Mouse (Mus musculus): ENCODE measurements around the gene Pbp2. TPM values are rescaled to one million over a fixed set of nuclear protein-coding genes. Genes with fewer than 3 reads are reported as not detected.

Gene Pbp2
- total RNA-seq (2012; rRNA removed) = 0.31 TPM in 1 of 2 replicates, not detected in the other

DNA sequence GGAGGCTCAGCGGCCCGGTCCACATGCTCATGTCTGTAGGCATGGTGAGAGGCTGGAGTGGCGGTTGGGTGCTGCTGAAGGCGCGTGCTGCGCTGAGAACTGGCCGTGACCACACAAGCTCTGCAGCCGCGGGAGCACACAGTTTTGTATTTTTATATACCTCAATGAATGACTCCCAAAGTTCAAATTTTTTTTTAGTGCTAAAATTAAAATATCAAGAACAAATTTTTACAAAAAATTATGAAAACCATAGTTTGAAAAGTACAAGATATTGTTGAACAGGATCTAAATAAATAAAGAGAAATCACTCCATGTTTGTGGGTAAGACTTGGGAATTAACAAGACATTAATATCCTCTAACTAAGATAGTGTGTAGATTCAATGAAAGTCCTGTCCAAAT, at the start of gene Pbp2:
Gene Pbp2, minus strand, starts transcription at position 101 of the 400 bp plus-strand sequence.
- TF ChIP-seq ZNF384 (IDR thresholded peaks at IDR 0.05; ENCODE audit: low read depth, low read length) (no peak), HCFC1 (IDR thresholded peaks at IDR 0.05; ENCODE audit: borderline replicate concordance, insufficient read depth, low read length) (no peak), CHD2 (IDR thresholded peaks at IDR 0.05; ENCODE audit: low read depth, low read length) (no peak)
- DNase-seq (ENCODE audit: low read depth, low spot score) = no peak
- Histone ChIP-seq H3K4me3 (ENCODE audit: insufficient read depth in 1 of 2, low read depth in 1 of 2, low read length in 2 of 2, poor library complexity in 1 of 2, severe bottlenecking in 1 of 2) (peak within 1 kb of the TSS; percentile 8 to 26; a peak in 2 of 4 replicates), H3K9ac (ENCODE audit: insufficient read depth, low read depth, low read length, poor library complexity, severe bottlenecking) (0 out of 2 replicates have a peak within 1 kb of the TSS, but pooled peaks have one; percentile 2), H3K9me3 (ENCODE audit: control insufficient read depth, insufficient read depth, low read depth, low read length) (no peaks in the 10 kb centered on the region), H3K27ac (ENCODE audit: insufficient read depth, low read depth, low read length, poor library complexity, severe bottlenecking) (no peak within 1 kb of the TSS), H3K4me1 (ENCODE audit: control insufficient read depth in 2 of 2, insufficient read depth in 2 of 2, low read length in 2 of 2, poor library complexity in 1 of 2) (peaks cover 0 to 2% of the 10 kb centered on the region in 2 experiments; a peak in 2 of 4 replicates), H3K36me3 (ENCODE audit: control insufficient read depth, insufficient read depth, low read length, poor library complexity, severe bottlenecking) (no peaks in the 10 kb centered on the region)
- in situ Hi-C loops (cut with MboI; ENCODE audit: low sequenced_read_pairs in 2 of 2, unreplicated experiment in 2 of 2) = no loop called here

DNA sequence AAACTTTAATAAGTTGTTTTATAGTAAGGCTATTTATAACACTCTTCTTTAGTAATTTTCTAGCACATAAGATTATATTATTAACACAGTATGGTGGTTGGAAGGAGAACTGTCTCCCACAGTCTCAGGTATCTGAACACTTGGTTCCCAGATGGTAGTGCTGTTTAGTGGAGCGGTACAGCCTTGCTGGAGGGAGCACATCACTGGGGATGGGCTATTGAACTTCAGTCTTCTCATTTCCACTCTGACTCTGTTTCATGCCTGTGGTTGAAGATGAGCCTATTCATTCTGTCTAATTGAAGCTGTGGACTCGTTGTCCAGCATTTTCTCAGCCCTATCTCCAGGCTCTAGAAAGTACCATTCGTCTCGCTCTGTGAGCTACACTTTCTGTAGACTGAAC, 44.7 kb upstream of the Pbp2 start:
- H3K27ac ChIP-seq (ENCODE audit: insufficient read depth, low read depth, low read length, poor library complexity, severe bottlenecking) = no peak overlapping the region
- H3K36me3 ChIP-seq (ENCODE audit: control insufficient read depth, insufficient read depth, low read length, poor library complexity, severe bottlenecking) = no peaks in the 10 kb centered on the region
- no peak overlapping the region for H3K4me3 ChIP-seq (ENCODE audit: insufficient read depth in 1 of 2, low read depth in 1 of 2, low read length in 2 of 2, poor library complexity in 1 of 2, severe bottlenecking in 1 of 2)
- TF ChIP-seq MAFK (IDR thresholded peaks at IDR 0.05; ENCODE audit: insufficient read depth, low read depth, low read length) (no peak), CHD2 (IDR thresholded peaks at IDR 0.05; ENCODE audit: low read depth, low read length) (no peak), ZNF384 (IDR thresholded peaks at IDR 0.05; ENCODE audit: low read depth, low read length) (no peak), ZC3H11A (IDR thresholded peaks at IDR 0.05; ENCODE audit: borderline replicate concordance, low read depth, low read length) (no peak), HCFC1 (IDR thresholded peaks at IDR 0.05; ENCODE audit: borderline replicate concordance, insufficient read depth, low read length) (no peak)
- H3K9me3 ChIP-seq (ENCODE audit: control insufficient read depth, insufficient read depth, low read depth, low read length) = no peaks in the 10 kb centered on the region
- H3K9ac ChIP-seq (ENCODE audit: insufficient read depth, low read depth, low read length, poor library complexity, severe bottlenecking) = no peak overlapping the region
- DNase-seq (ENCODE audit: low read depth, low spot score) = no peak
- in situ Hi-C loops (cut with MboI; ENCODE audit: low sequenced_read_pairs in 2 of 2, unreplicated experiment in 2 of 2) = no loop called here
- peaks cover under 1 to 5% of the 10 kb centered on the region in 2 experiments; a peak in 2 of 4 replicates for H3K4me1 ChIP-seq (ENCODE audit: control insufficient read depth in 2 of 2, insufficient read depth in 2 of 2, low read length in 2 of 2, poor library complexity in 1 of 2)

DNA sequence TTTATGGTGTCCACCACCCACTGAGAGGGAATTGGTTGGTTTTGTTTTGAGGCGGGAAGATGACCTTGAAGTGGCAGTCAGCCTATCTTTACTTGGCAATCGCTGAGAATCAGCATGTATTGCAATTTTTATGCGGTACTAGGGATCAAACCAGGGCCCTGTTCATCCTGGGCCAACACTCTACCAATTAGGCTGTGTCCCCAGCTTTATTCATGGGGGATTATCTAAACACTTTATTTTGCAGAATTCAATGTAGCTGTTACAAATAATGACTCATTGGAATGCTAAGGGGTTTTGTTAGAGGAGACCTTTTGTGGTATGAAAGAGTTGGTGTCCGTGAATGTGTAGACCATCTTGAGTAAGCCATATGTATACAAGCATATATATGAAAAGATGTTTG, 42.3 kb upstream of the Pbp2 start:
- no peak for DNase-seq (ENCODE audit: low read depth, low spot score)
- H3K4me1 ChIP-seq (ENCODE audit: control insufficient read depth in 2 of 2, insufficient read depth in 2 of 2, low read length in 2 of 2, poor library complexity in 1 of 2) = peaks cover 0 to 5% of the 10 kb centered on the region in 2 experiments; a peak in 2 of 4 replicates
- no peaks in the 10 kb centered on the region for H3K36me3 ChIP-seq (ENCODE audit: control insufficient read depth, insufficient read depth, low read length, poor library complexity, severe bottlenecking)
- no peaks in the 10 kb centered on the region for H3K9me3 ChIP-seq (ENCODE audit: control insufficient read depth, insufficient read depth, low read depth, low read length)
- in situ Hi-C loops (cut with MboI; ENCODE audit: low sequenced_read_pairs in 2 of 2, unreplicated experiment in 2 of 2) = no loop called here
- no peak overlapping the region for H3K27ac ChIP-seq (ENCODE audit: insufficient read depth, low read depth, low read length, poor library complexity, severe bottlenecking)
- TF ChIP-seq MAFK (IDR thresholded peaks at IDR 0.05; ENCODE audit: insufficient read depth, low read depth, low read length) = no peak
- TF ChIP-seq CHD2 (IDR thresholded peaks at IDR 0.05; ENCODE audit: low read depth, low read length) = no peak
- TF ChIP-seq ZC3H11A (IDR thresholded peaks at IDR 0.05; ENCODE audit: borderline replicate concordance, low read depth, low read length) = no peak
- TF ChIP-seq HCFC1 (IDR thresholded peaks at IDR 0.05; ENCODE audit: borderline replicate concordance, insufficient read depth, low read length) = no peak
- no peak for TF ChIP-seq ZNF384 (IDR thresholded peaks at IDR 0.05; ENCODE audit: low read depth, low read length)
- H3K4me3 ChIP-seq (ENCODE audit: insufficient read depth in 1 of 2, low read depth in 1 of 2, low read length in 2 of 2, poor library complexity in 1 of 2, severe bottlenecking in 1 of 2) = no peak overlapping the region
- H3K9ac ChIP-seq (ENCODE audit: insufficient read depth, low read depth, low read length, poor library complexity, severe bottlenecking) = no peak overlapping the region

DNA sequence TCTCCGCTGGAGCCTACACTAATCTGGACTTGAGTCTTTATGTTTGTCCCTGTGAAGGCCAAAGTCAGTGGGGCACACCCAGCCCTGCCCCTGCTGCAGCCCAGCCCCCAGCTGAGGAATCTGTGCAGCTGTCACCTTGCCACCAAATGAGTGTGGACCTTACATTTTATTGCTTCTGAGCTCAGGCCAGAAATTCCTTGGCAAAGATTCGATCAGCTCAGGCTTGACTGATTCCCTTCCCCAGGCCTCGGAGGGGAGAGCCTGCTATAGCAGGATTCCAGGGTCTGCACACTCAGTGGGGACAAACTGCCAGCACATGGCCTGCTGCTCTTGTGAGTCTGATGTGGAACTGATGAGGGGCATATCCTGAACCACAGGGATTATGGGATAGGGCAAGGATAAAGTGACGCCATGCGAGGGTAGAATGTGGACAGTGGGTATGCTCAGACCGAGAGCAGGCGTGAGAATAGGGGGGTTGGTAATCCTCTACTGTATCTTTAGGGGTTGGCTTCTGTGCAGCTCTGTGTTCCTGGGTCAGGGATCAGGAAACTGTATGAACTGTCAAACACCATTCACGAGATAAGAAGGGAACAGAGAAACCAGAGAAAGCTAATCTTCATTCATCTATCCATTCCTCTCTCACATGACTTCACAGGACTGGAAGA, 41.6 kb upstream of the Pbp2 start:
- Histone ChIP-seq H3K36me3 (ENCODE audit: control insufficient read depth, insufficient read depth, low read length, poor library complexity, severe bottlenecking) (no peaks in the 10 kb centered on the region), H3K9me3 (ENCODE audit: control insufficient read depth, insufficient read depth, low read depth, low read length) (no peaks in the 10 kb centered on the region), H3K4me3 (ENCODE audit: insufficient read depth in 1 of 2, low read depth in 1 of 2, low read length in 2 of 2, poor library complexity in 1 of 2, severe bottlenecking in 1 of 2) (no peak overlapping the region), H3K9ac (ENCODE audit: insufficient read depth, low read depth, low read length, poor library complexity, severe bottlenecking) (no peak overlapping the region), H3K4me1 (ENCODE audit: control insufficient read depth in 2 of 2, insufficient read depth in 2 of 2, low read length in 2 of 2, poor library complexity in 1 of 2) (peaks cover 0 to 5% of the 10 kb centered on the region in 2 experiments; a peak in 2 of 4 replicates), H3K27ac (ENCODE audit: insufficient read depth, low read depth, low read length, poor library complexity, severe bottlenecking) (no peak overlapping the region)
- in situ Hi-C loops (cut with MboI; ENCODE audit: low sequenced_read_pairs in 2 of 2, unreplicated experiment in 2 of 2) = no loop called here
- DNase-seq (ENCODE audit: low read depth, low spot score) = no peak
- TF ChIP-seq CHD2 (IDR thresholded peaks at IDR 0.05; ENCODE audit: low read depth, low read length) (no peak), MAFK (IDR thresholded peaks at IDR 0.05; ENCODE audit: insufficient read depth, low read depth, low read length) (no peak), HCFC1 (IDR thresholded peaks at IDR 0.05; ENCODE audit: borderline replicate concordance, insufficient read depth, low read length) (no peak), ZNF384 (IDR thresholded peaks at IDR 0.05; ENCODE audit: low read depth, low read length) (no peak), ZC3H11A (IDR thresholded peaks at IDR 0.05; ENCODE audit: borderline replicate concordance, low read depth, low read length) (no peak)
